Mouse (Mus musculus) midbrain, embryonic 10.5 days (tissue): ENCODE measurements around the gene Gm17651. TPM values are rescaled to one million over a fixed set of nuclear protein-coding genes. Genes with fewer than 3 reads are reported as not detected.

Experiments used
- DNase-seq: peaks from one replicate; pipeline ENCODE4 v3.0.0-alpha.2; 2017; ENCODE audit warnings: low spot score
- H3K27ac ChIP-seq: fragments of 300-500 bp; sonication (generic); replicated peaks from 2 replicates; pipeline ENCODE4 v1.5.1; 2016; ENCODE audit warnings: mild to moderate bottlenecking
- H3K27me3 ChIP-seq: fragments of 300-500 bp; sonication (generic); 2 replicates; pipeline ENCODE4 v1.6.1; 2016; ENCODE audit warnings: low read depth, mild to moderate bottlenecking; ENCODE audit not compliant: poor library complexity, severe bottlenecking
- H3K36me3 ChIP-seq: fragments of 300-500 bp; sonication (generic); 2 replicates; pipeline ENCODE4 v1.6.1; 2016; ENCODE audit warnings: mild to moderate bottlenecking, moderate library complexity
- H3K4me1 ChIP-seq: fragments of 300-500 bp; sonication (generic); 2 replicates; pipeline ENCODE4 v1.6.1; 2016
- H3K4me3 ChIP-seq: fragments of 300-500 bp; sonication (generic); 2 replicates; pipeline ENCODE4 v1.5.1; 2016; ENCODE audit warnings: mild to moderate bottlenecking, moderate library complexity
- H3K9me3 ChIP-seq: fragments of 300-500 bp; sonication (generic); replicated peaks from 2 replicates; pipeline ENCODE4 v1.6.1; 2016; ENCODE audit warnings: mild to moderate bottlenecking
- WGBS: fragments of 180-500 bp; shearing (Covaris S2); methylation state at CpG from one replicate; pipeline ENCODE4 v1.1.7; 2016; 5-methylcytosine and 5-hydroxymethylcytosine counted together
- microRNA-seq: library from miRNA; unstranded; fragments of <30 nt; microRNA quantifications from one replicate; pipeline ENCODE4, GENCODE M21; 2017
- polyA plus RNA-seq: library from polyadenylated mRNA; unstranded; fragments of >200 nt; fragmentation: Nextera tagmentation; extraction: Ambion mirVana; gene quantifications from 2 replicates; pipeline ENCODE4 v1.2.1, GENCODE M21; 2016

Gm17651 gene
- polyA plus RNA-seq, 1 experiment from 2014 or later: not detected

GRCm38 (mm10) chr3:97641396-97641795, 33.1 kb downstream of the Gm17651 start:
- Histone ChIP-seq H3K9me3 (no peaks in the 10 kb centered on the region), H3K4me1 (no peaks in the 10 kb centered on the region), H3K27ac (no peak overlapping the region), H3K36me3 (no peaks in the 10 kb centered on the region), H3K4me3 (no peak overlapping the region), H3K27me3 (no peaks in the 10 kb centered on the region)
- WGBS: 90% methylated on average over 4 of the region's 4 CpGs
- no peak for DNase-seq

GRCm38 (mm10) chr3:97634288-97634761, 40.2 kb downstream of the Gm17651 start:
- 91% methylated on average over 3 of the region's 3 CpGs for WGBS
- no peak overlapping the region for H3K27ac ChIP-seq
- no peaks in the 10 kb centered on the region for H3K9me3 ChIP-seq
- peaks cover 8% of the 10 kb centered on the region; the same call in 1 of the 2 replicates for H3K27me3 ChIP-seq
- no peaks in the 10 kb centered on the region for H3K36me3 ChIP-seq
- H3K4me1 ChIP-seq: no peaks in the 10 kb centered on the region
- H3K4me3 ChIP-seq: no peak overlapping the region
- DNase-seq: no peak

DNA sequence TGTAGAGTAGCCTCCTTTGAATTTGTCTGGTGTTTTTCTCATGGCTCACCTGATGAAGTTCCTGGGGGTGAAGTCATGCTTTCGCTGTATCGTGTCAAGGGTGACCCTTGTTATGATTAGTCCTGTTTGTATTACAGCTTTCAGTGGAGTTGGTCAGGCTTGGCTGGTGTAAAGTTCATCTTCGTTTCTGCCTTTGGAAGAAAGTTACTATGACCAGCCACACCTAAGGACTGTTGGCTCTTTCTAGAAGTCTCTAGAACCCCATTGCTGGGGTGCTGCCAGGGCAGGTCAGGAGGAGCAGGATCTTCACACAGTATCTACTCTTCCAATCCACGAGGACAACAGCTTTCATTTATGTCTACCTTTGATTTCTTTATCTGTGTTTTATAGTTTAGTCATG, 41.0 kb downstream of the Gm17651 start:
- Histone ChIP-seq H3K4me3 (no peak overlapping the region), H3K36me3 (no peaks in the 10 kb centered on the region), H3K4me1 (peaks cover 6% of the 10 kb centered on the region), H3K9me3 (no peaks in the 10 kb centered on the region), H3K27me3 (peaks cover 8% of the 10 kb centered on the region; the same call in 1 of the 2 replicates), H3K27ac (no peak overlapping the region)
- DNase-seq: no peak
- 89% methylated on average over 4 of the region's 4 CpGs for WGBS

DNA sequence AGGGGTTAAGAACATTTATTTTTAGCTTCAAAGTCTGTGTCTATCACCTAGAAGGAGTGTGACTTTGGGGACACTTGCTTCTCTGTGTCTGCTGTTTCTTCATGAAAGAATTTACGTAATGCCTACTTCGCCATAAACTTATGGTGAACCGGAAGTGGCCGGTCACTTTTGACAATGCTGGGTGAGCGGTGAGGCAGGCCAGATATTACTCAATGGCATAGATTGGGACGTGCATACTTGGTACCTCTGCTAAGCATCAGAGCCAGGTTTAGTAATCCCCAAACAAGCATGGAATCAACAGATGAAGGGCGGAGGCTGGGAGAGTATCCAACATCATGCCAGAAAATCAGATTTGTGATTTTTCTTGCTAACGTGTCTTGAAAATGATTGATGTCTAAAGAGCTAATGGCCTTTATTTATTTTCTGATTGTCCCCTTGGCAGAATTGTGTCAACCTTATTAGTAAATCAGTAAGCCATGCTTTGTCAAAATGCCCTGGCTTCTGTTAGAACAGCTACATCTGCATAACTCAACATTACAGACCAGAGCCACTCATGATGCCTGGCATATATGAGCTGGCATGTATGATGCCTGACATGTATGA, 43.1 kb downstream of the Gm17651 start:
- no peak overlapping the region for H3K27ac ChIP-seq
- peaks cover 9% of the 10 kb centered on the region for H3K4me1 ChIP-seq
- H3K4me3 ChIP-seq: no peak overlapping the region
- H3K27me3 ChIP-seq: peaks cover 8% of the 10 kb centered on the region; the same call in 1 of the 2 replicates
- no peaks in the 10 kb centered on the region for H3K9me3 ChIP-seq
- H3K36me3 ChIP-seq: no peaks in the 10 kb centered on the region
- DNase-seq: no peak
- WGBS: 88% methylated on average over 8 of the region's 8 CpGs

- Histone ChIP-seq H3K4me1 (peaks cover 9% of the 10 kb centered on the region), H3K27ac (no peak overlapping the region), H3K9me3 (no peaks in the 10 kb centered on the region), H3K4me3 (no peak overlapping the region), H3K36me3 (no peaks in the 10 kb centered on the region), H3K27me3 (peaks cover 8% of the 10 kb centered on the region; the same call in 1 of the 2 replicates)
- 94% methylated on average over 4 of the region's 4 CpGs for WGBS
- DNase-seq: no peak
Observed at GRCm38 (mm10) chr3:97630746-97631145, 43.7 kb downstream of the Gm17651 start.

DNA sequence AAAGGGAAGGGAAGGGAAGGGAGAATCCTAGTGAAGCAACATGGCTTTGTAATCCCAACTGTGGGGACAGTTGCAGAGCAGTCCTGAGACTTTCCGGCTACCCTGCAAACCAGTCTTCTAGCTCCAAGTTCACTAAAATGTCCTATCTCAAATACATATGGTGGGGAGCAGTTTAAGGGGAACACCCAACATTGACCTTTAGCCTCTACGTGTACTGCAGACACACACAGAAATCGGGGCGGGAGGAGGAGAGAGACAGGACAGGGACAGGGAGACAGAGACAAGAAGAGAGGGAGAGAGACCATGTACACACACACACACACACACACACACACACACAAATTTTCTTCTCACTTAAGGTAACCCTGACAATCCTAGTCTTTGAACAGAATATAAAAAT, 44.6 kb downstream of the Gm17651 start:
- Histone ChIP-seq H3K4me3 (no peak overlapping the region), H3K36me3 (no peaks in the 10 kb centered on the region), H3K9me3 (no peaks in the 10 kb centered on the region), H3K27ac (no peak overlapping the region), H3K4me1 (peaks cover 9% of the 10 kb centered on the region), H3K27me3 (peaks cover 8% of the 10 kb centered on the region; the same call in 1 of the 2 replicates)
- no peak for DNase-seq
- WGBS: 90% methylated on average over 4 of the region's 4 CpGs

GRCm38 (mm10) chr3:97628391-97629001, 46.0 kb downstream of the Gm17651 start, which contains the start of gene Fmo5:
TSS of gene Fmo5 (plus strand) at chr3:97628804.
- Histone ChIP-seq H3K27ac (peak within 1 kb of the TSS; percentile 42; the same call in 1 of the 2 replicates), H3K9me3 (no peaks in the 10 kb centered on the region), H3K36me3 (no peaks in the 10 kb centered on the region), H3K27me3 (peaks cover 8% of the 10 kb centered on the region; the same call in 1 of the 2 replicates), H3K4me1 (peaks cover 9% of the 10 kb centered on the region), H3K4me3 (peak within 1 kb of the TSS; percentile 50)
- peak; percentile 28 for DNase-seq
- WGBS: 5% methylated on average over 18 of the region's 18 CpGs

DNA sequence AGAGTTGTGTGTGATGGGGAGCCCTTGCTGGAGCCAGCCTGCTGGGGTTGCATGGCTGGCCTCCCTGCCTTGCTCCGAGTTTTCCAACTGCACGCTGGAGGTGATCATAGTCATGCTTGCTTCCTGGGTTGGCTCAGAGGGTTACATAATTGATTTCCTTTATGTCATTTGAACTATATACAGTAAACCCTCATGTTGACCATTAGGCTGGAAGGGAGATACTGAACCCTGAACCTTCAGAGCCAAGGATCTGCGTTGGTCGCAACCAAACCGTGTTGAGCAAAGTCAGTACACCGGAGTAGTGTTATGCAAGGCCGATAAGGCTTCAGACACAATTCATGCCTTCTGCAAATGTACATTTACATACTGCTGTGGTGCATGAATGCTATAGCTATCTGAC, 46.6 kb downstream of the Gm17651 start:
- no peak overlapping the region for H3K27ac ChIP-seq
- DNase-seq: no peak
- no peaks in the 10 kb centered on the region for H3K9me3 ChIP-seq
- peaks cover 8% of the 10 kb centered on the region; the same call in 1 of the 2 replicates for H3K27me3 ChIP-seq
- 80% methylated on average over 7 of the region's 7 CpGs for WGBS
- peaks cover 9% of the 10 kb centered on the region for H3K4me1 ChIP-seq
- H3K4me3 ChIP-seq: peak overlapping the region; percentile 50; the same call in 1 of the 2 replicates
- no peaks in the 10 kb centered on the region for H3K36me3 ChIP-seq

GRCm38 (mm10) chr3:97624611-97625010, 49.9 kb downstream of the Gm17651 start:
- Histone ChIP-seq H3K4me3 (no peak overlapping the region), H3K27me3 (0 out of 2 replicates have a peak, but pooled peaks cover 3% of the 10 kb centered on the region), H3K36me3 (no peaks in the 10 kb centered on the region), H3K9me3 (no peaks in the 10 kb centered on the region), H3K27ac (no peak overlapping the region), H3K4me1 (peaks cover 9% of the 10 kb centered on the region)
- WGBS: 37% methylated on average over 2 of the region's 2 CpGs
- DNase-seq: no peak

Small RNA genes within 50 kb of the gene (microRNA-seq; reads per million reads assigned to microRNA genes)
- not detected for gene Mir7225

Other genes starting within 250 kb of the Gm17651 start
- 22.6 and 23.3 TPM in 2 replicates for gene Chd1l, start 64.5 kb downstream of the Gm17651 start, polyA plus RNA-seq
- gene Fmo5, start 45.9 kb downstream of the Gm17651 start, polyA plus RNA-seq: 0.62 and 0.67 TPM in 2 replicates
- gene Prkab2, start 16.5 kb downstream of the Gm17651 start, polyA plus RNA-seq: 7.0 and 8.4 TPM in 2 replicates
- 18.5 and 22.8 TPM in 2 replicates for gene Pde4dip, start 214.0 kb upstream of the Gm17651 start, polyA plus RNA-seq
- 111 and 116 TPM in 2 replicates for gene Sec22b, start 226.5 kb upstream of the Gm17651 start, polyA plus RNA-seq